Mouse (Mus musculus) testis, adult 2 months (tissue): ENCODE measurements at regions not wholly inside any gene's neighbourhood (a gene's known extent, or its start where the extent isn't known, plus 50 kb on each side); places are given as distances from the start of the nearest gene placed in this dataset.

ENCODE experiments used
- H3K27ac ChIP-seq: fragments of 200-500 bp; 2 replicates; pipeline ENCODE4 v1.5.1; 2012; ENCODE audit warnings: low read depth, low read length; ENCODE audit not compliant: control insufficient read depth, insufficient read depth
- H3K27me3 ChIP-seq: fragments of 200-500 bp; 2 replicates; pipeline ENCODE4 v1.6.1; 2012; ENCODE audit warnings: mild to moderate bottlenecking, low read length, moderate library complexity; ENCODE audit not compliant: control insufficient read depth, insufficient read depth
- H3K36me3 ChIP-seq: fragments of 200-500 bp; 2 replicates; pipeline ENCODE4 v1.6.1; 2012; ENCODE audit warnings: mild to moderate bottlenecking, low read length; ENCODE audit not compliant: control insufficient read depth, insufficient read depth
- H3K4me1 ChIP-seq: fragments of 200-500 bp; 2 replicates; pipeline ENCODE4 v1.6.1; 2012; ENCODE audit warnings: low read length; ENCODE audit not compliant: control insufficient read depth, insufficient read depth
- H3K4me3 ChIP-seq: fragments of 200-500 bp; 2 replicates; pipeline ENCODE4 v1.5.1; 2012; ENCODE audit warnings: low read depth, mild to moderate bottlenecking, low read length, moderate library complexity, mixed read lengths; ENCODE audit not compliant: control insufficient read depth
- CTCF ChIP-seq: fragments of 200-500 bp; IDR thresholded peaks from 2 replicates; pipeline ENCODE4 v1.5.1; 2012; ENCODE audit warnings: low read depth, mild to moderate bottlenecking, inconsistent platforms, low read length, moderate library complexity; ENCODE audit not compliant: control insufficient read depth, insufficient read depth, insufficient replicate concordance
- POLR2A ChIP-seq: fragments of 200-500 bp; IDR thresholded peaks from 2 replicates; pipeline ENCODE4 v1.6.1; 2012; ENCODE audit warnings: low read depth, mild to moderate bottlenecking, inconsistent platforms, low read length, moderate library complexity; ENCODE audit not compliant: control insufficient read depth

DNA sequence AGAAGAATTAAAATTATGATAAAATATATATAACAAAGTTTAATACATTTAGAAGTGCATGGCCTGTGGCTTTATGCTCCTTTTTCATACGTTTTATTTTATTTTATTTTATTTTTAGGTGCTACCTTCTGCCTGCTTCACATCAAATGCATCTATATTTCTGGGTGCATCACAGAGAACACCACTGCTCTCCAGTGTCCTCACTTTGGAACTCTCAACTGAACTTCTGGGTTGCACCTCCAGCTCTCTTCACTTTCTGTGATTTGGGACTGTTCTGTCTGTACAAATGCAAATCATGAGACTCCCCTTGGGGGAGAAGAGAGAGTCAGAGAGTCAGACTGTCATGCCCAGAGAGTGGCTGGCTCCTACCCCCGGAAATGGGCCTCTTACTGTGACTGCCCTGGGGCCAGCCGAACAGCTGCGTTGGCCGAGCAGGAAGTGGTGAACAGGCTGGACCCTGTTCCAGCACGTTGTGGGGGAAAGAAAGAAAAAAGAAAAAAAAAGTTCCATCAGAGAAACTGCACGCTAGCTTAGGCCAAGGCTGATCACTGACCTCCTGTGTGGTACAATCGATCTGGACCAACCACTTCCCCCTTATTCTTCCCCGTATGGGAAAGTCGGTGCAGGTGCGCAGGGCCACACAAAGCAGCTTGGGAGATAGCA, 111.9 kb upstream of the Id2 start:
- Histone ChIP-seq H3K4me1 (no peaks in the 10 kb centered on the region), H3K27ac (no peak overlapping the region), H3K27me3 (no peaks in the 10 kb centered on the region), H3K36me3 (no peaks in the 10 kb centered on the region), H3K4me3 (no peak overlapping the region)
- TF ChIP-seq CTCF (no peak), POLR2A (no peak)

DNA sequence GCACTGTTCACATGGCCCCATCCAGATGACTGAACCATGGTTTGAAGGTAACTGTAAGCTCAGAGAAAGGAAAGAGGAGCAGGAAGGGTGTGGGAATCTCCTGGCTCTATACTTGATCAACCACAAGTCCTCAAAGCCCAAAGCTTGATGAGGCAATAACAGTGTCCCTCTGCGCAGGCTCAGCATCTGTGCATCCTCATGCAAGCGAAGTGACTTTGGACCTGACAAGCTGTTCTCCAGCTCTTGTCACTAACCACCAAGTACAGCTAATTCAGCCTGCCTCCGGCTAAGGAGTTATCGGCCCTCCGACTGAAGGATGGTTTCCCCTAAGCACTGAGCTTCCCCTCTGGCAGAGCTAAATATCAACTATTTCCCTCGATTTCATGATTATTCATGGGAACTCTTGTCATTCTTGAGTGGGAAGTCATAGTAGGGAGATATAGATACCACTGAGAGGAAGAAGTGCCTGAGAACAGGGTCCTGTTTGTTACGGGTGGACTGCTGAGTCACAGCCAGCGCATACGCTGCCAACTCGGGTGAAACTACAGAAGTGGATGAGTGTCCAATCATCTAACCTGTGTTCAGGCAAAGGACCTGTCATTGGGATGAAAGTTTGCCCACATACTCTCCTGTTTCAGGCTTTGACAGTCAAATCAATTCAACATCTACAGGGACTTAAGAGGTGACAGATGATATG, 106.6 kb upstream of the Id2 start:
- TF ChIP-seq POLR2A (no peak), CTCF (no peak)
- H3K4me3 ChIP-seq: no peak overlapping the region
- H3K36me3 ChIP-seq: no peaks in the 10 kb centered on the region
- no peak overlapping the region for H3K27ac ChIP-seq
- no peaks in the 10 kb centered on the region for H3K27me3 ChIP-seq
- no peaks in the 10 kb centered on the region for H3K4me1 ChIP-seq

DNA sequence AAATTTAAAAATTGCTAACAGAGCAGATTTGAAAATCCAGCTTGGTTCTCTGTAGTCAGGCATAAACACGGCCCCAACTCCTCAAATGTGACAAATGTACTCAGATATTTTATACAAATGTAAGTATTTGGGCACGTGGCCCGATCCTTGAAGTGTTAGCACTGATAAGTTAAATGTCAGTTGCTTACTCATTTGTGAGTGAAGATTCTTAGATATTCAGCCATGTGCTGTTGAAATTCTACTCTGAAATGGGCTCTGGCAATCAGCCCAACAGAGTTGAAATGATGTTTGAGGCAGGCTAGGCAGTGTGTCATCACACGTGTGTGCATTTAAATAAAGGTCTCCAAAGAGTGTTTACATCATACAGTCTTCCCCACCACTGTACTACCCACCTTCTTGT, 103.2 kb upstream of the Id2 start:
- no peak overlapping the region for H3K4me3 ChIP-seq
- no peaks in the 10 kb centered on the region for H3K4me1 ChIP-seq

DNA sequence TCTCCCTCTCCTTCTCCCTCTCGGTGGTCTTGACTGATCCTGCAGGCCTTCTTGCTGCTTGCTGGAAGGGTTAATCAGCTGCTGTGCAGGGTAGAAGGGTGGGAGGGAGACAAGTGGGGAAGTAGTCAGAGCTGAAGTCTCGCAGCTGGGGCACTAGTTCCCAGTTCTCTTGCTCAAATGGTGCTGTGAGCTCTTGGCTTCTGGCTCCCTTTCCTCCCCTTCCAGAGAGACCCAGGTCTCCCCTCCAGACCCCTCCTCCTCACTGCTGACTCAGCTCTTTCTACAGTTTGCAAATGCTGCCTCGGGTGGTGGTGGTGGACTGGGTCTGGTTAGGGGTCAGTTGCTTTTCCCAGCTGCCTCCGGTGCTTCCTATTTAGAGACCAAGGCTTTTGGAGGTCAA, 100.8 kb upstream of the Id2 start:
- Histone ChIP-seq H3K4me1 (no peaks in the 10 kb centered on the region), H3K4me3 (no peak overlapping the region), H3K36me3 (no peaks in the 10 kb centered on the region), H3K27ac (no peak overlapping the region), H3K27me3 (no peaks in the 10 kb centered on the region)
- TF ChIP-seq CTCF (no peak), POLR2A (no peak)

More for the DNA sequence above, 103.2 kb upstream of the Id2 start:
- Histone ChIP-seq H3K27ac (no peak overlapping the region), H3K36me3 (no peaks in the 10 kb centered on the region), H3K27me3 (no peaks in the 10 kb centered on the region)
- TF ChIP-seq CTCF (no peak), POLR2A (no peak)

DNA sequence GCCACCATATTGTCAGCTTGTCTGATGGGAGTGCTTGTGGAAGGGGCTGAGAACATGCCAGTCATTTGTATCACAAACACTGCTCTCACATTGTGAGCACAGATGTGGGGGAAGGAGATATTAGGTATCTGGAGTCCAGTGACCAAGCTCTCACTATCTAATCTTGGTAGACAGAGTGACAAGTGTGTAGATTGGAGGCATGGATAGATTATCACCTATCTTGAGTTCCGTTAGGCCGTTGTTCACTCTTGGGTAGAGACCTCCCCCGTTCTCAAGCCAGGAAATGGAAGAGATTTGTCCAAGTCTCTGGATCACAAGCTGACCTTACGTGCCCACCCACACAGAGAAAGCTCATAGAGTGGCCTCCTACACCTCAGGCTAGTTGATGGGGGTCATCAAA, 99.1 kb upstream of the Id2 start:
- Histone ChIP-seq H3K36me3 (no peaks in the 10 kb centered on the region), H3K27me3 (no peaks in the 10 kb centered on the region), H3K4me3 (no peak overlapping the region), H3K27ac (no peak overlapping the region), H3K4me1 (no peaks in the 10 kb centered on the region)
- TF ChIP-seq POLR2A (no peak), CTCF (no peak)

DNA sequence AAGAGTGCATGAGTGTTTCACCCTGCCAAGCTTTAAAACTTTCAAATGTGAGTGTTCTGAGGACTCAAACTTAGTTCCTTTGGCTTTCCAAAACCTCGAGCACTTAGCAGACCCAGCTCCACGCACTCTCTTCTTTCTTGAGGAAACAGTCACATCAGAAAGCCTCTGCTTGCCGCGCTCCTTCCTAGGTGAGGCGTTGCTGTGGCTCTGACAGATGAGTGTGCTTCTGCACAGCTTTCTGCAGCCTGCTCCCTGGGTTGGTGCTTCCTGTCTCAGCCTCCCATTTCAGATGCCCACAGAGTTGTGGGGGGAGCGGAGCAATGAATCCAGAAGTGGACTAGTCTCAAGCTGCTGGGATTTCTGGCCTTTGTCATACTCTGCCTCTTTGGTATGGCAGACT, 95.3 kb upstream of the Id2 start:
- Histone ChIP-seq H3K27ac (no peak overlapping the region), H3K4me1 (no peaks in the 10 kb centered on the region), H3K36me3 (no peaks in the 10 kb centered on the region), H3K27me3 (no peaks in the 10 kb centered on the region), H3K4me3 (no peak overlapping the region)
- TF ChIP-seq POLR2A (no peak), CTCF (no peak)

DNA sequence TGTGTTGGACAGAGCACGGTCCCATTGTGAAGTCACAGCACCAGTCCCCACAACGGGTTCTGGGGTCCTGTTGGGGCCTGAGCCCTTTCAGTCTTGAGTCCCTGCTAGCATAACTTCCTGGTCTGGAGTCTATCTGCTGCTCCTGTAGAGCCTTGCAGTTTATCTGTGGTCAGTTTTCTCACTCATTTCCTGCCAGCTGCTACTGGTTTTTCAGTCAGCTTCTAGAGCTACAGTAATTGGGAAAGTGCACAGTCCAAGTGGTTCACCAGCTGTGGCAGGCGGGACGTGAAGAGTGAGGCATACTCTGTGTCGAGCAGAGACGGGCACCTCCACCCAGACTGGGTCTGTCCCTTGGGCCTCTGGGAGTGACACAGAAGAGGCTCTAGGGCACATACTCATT, 93.4 kb upstream of the Id2 start:
- H3K4me3 ChIP-seq: no peak overlapping the region
- no peaks in the 10 kb centered on the region for H3K4me1 ChIP-seq
- H3K27me3 ChIP-seq: no peaks in the 10 kb centered on the region
- H3K36me3 ChIP-seq: no peaks in the 10 kb centered on the region
- H3K27ac ChIP-seq: no peak overlapping the region
- TF ChIP-seq POLR2A: no peak
- TF ChIP-seq CTCF: no peak
